Mouse (Mus musculus) hindbrain, embryonic 12.5 days (tissue): Measurements from ENCODE around the gene Odf3l2. TPM values are rescaled to one million over a fixed set of nuclear protein-coding genes. Genes with fewer than 3 reads are reported as not detected.

Experiments
- ATAC-seq: fragments of 200-750 bp; cut with Nextera tagmentation; 2 replicates; pipeline ENCODE4 v1.8.0; 2017; ENCODE audit warnings: moderate TSS enrichment; ENCODE audit not compliant: low FRiP score
- H3K27ac ChIP-seq: fragments of 300-500 bp; sonication (generic); 2 replicates; pipeline ENCODE4 v1.5.1; 2016; ENCODE audit warnings: mild to moderate bottlenecking
- H3K27me3 ChIP-seq: fragments of 300-500 bp; sonication (generic); 2 replicates; pipeline ENCODE4 v1.6.1; 2016; ENCODE audit warnings: mild to moderate bottlenecking
- H3K36me3 ChIP-seq: fragments of 300-500 bp; sonication (generic); 2 replicates; pipeline ENCODE4 v1.6.1; 2016; ENCODE audit warnings: mild to moderate bottlenecking
- H3K4me1 ChIP-seq: fragments of 300-500 bp; sonication (generic); 2 replicates; pipeline ENCODE4 v1.6.1; 2016
- H3K4me2 ChIP-seq: fragments of 300-500 bp; sonication (generic); replicated peaks from 2 replicates; pipeline ENCODE4 v1.6.1; 2016; ENCODE audit warnings: mild to moderate bottlenecking
- H3K4me3 ChIP-seq: fragments of 300-500 bp; sonication (generic); 2 replicates; pipeline ENCODE4 v1.5.1; 2016; ENCODE audit warnings: mild to moderate bottlenecking
- H3K9ac ChIP-seq: fragments of 300-500 bp; sonication (generic); 2 replicates; pipeline ENCODE4 v1.6.1; 2016; ENCODE audit warnings: mild to moderate bottlenecking, moderate library complexity
- H3K9me3 ChIP-seq: fragments of 300-500 bp; sonication (generic); replicated peaks from 2 replicates; pipeline ENCODE4 v1.6.1; 2016; ENCODE audit warnings: mild to moderate bottlenecking
- WGBS: fragments of 180-500 bp; shearing (Covaris S2); methylation state at CpG from one replicate; pipeline ENCODE4 v1.1.7; 2016; 5-methylcytosine and 5-hydroxymethylcytosine counted together
- polyA plus RNA-seq: library from polyadenylated mRNA; unstranded; fragments of >200 nt; fragmentation: Nextera tagmentation; extraction: Ambion mirVana; gene quantifications from 2 replicates; pipeline ENCODE4 v1.2.1, GENCODE M21; 2016

Odf3l2 gene
- polyA plus RNA-seq, 1 experiment from 2014 or later: not detected

DNA sequence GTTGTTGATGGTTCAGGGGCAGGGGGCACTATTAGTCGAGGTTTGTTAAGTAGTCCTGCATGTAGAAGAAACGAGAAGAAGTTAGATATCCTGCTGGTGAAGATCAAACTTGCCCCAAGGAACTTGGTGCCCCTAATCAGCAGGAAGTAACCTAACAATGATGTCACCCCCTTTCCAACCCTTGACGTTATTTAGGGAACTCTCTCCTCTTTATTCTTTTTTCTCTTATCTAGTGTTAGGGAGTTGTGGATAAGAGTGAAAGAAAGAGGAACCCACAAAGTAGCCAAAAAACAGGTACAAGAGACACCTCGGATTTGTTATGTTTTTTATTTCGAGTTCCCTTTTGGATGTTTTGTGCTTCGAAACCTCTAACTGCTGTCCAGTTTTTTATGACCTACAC is 51.4 kb downstream of the Odf3l2 start:
- 66% methylated on average over 6 of the region's 6 CpGs for WGBS
- Histone ChIP-seq H3K4me1 (0 out of 2 replicates have a peak, but pooled peaks cover 2% of the 10 kb centered on the region), H3K9me3 (no peaks in the 10 kb centered on the region)

DNA sequence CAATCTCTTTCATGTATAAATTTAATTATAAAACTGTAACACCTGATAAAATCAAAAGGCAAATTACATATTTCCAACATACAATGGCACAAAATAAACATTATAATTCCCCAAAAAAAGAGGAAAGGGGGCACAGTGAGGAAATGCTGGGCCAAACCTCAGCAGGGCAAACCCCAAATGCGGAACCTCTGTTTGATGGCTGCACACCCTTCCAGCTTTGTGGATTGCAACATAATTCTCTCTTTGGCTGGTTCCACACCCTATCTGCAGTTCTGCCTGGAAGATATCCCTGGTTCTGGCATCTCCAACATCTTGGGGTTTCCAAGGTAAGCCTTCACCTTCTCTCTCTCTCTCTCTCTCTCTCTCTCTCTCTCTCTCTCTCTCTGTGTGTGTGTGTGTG is 54.8 kb downstream of the Odf3l2 start:
- H3K27me3 ChIP-seq: peaks cover 8% of the 10 kb centered on the region
- no peaks in the 10 kb centered on the region for H3K9me3 ChIP-seq
- no peak overlapping the region for H3K4me3 ChIP-seq
- no peak overlapping the region for H3K9ac ChIP-seq
- no peak for ATAC-seq
- H3K4me1 ChIP-seq: no peaks in the 10 kb centered on the region
- H3K4me2 ChIP-seq: no peak overlapping the region
- 94% methylated on average over 1 of the region's 1 CpGs for WGBS
- no peaks in the 10 kb centered on the region for H3K36me3 ChIP-seq
- no peak overlapping the region for H3K27ac ChIP-seq

More for the DNA sequence above, 51.4 kb downstream of the Odf3l2 start:
- Histone ChIP-seq H3K27ac (no peak overlapping the region), H3K9ac (no peak overlapping the region), H3K4me3 (no peak overlapping the region), H3K27me3 (peaks cover 17% of the 10 kb centered on the region), H3K36me3 (no peaks in the 10 kb centered on the region), H3K4me2 (no peak overlapping the region)
- ATAC-seq: no peak

Other genes starting within 250 kb of the Odf3l2 start
- 0.05 TPM in 1 of 2 replicates, not detected in the other for gene Vmn2r83, start 177.0 kb downstream of the Odf3l2 start, polyA plus RNA-seq
- 13.4 and 14.6 TPM in 2 replicates for gene Plpp2, start 111.9 kb downstream of the Odf3l2 start, polyA plus RNA-seq
- gene Mier2, start 90.5 kb downstream of the Odf3l2 start, polyA plus RNA-seq: 57.8 and 66.1 TPM in 2 replicates
- not detected in 2 replicates for gene Theg, start 58.4 kb downstream of the Odf3l2 start, polyA plus RNA-seq
- 0.08 TPM in 1 of 2 replicates, not detected in the other for gene C2cd4c, start 31.7 kb downstream of the Odf3l2 start, polyA plus RNA-seq
- 30.3 and 33.0 TPM in 2 replicates for gene Shc2, start 7.8 kb downstream of the Odf3l2 start, polyA plus RNA-seq
- 2.9 and 3.2 TPM in 2 replicates for gene Madcam1, start 18.8 kb upstream of the Odf3l2 start, polyA plus RNA-seq
- gene Tpgs1, start 23.6 kb upstream of the Odf3l2 start, polyA plus RNA-seq: 68.1 and 69.4 TPM in 2 replicates
- gene Cdc34, start 36.5 kb upstream of the Odf3l2 start, polyA plus RNA-seq: 121 and 124 TPM in 2 replicates
- gene Gzmm, start 43.3 kb upstream of the Odf3l2 start, polyA plus RNA-seq: 1.2 and 1.3 TPM in 2 replicates
- gene Bsg, start 58.8 kb upstream of the Odf3l2 start, polyA plus RNA-seq: 658 and 661 TPM in 2 replicates
- 0.45 and 0.48 TPM in 2 replicates for gene Hcn2, start 70.9 kb upstream of the Odf3l2 start, polyA plus RNA-seq
- 42.7 and 47.5 TPM in 2 replicates for gene Polrmt, start 100.8 kb upstream of the Odf3l2 start, polyA plus RNA-seq
- gene Fgf22, start 109.3 kb upstream of the Odf3l2 start, polyA plus RNA-seq: 0.42 and 0.72 TPM in 2 replicates
- gene Rnf126, start 121.2 kb upstream of the Odf3l2 start, polyA plus RNA-seq: 103 and 108 TPM in 2 replicates
- gene Fstl3, start 131.5 kb upstream of the Odf3l2 start, polyA plus RNA-seq: 2.3 and 2.7 TPM in 2 replicates
- 0.23 and 0.30 TPM in 2 replicates for gene Prss57, start 145.2 kb upstream of the Odf3l2 start, polyA plus RNA-seq
- 189 and 198 TPM in 2 replicates for gene Palm, start 147.8 kb upstream of the Odf3l2 start, polyA plus RNA-seq
- gene Misp, start 175.3 kb upstream of the Odf3l2 start, polyA plus RNA-seq: 1.3 and 2.1 TPM in 2 replicates
- 201 and 211 TPM in 2 replicates for gene Ptbp1, start 208.7 kb upstream of the Odf3l2 start, polyA plus RNA-seq
- gene Prtn3, start 228.7 kb upstream of the Odf3l2 start, polyA plus RNA-seq: 11.8 and 14.1 TPM in 2 replicates
- gene Plppr3, start 228.9 kb upstream of the Odf3l2 start, polyA plus RNA-seq: 289 and 290 TPM in 2 replicates
- gene Elane, start 240.5 kb upstream of the Odf3l2 start, polyA plus RNA-seq: 0.56 TPM in 1 of 2 replicates, not detected in the other
- gene Cfd, start 245.1 kb upstream of the Odf3l2 start, polyA plus RNA-seq: not detected in 2 replicates